Mouse (Mus musculus): ENCODE results near the gene Abr.

Abr gene

GRCm38 (mm10) chr11:76622152-76622565 lies at the start of gene Abr:
Abr (minus strand) TSS chr11:76622314.
- DNase-seq (ENCODE audit: low read depth, low spot score): no peak

- no peak for DNase-seq (ENCODE audit: low read depth, low spot score)
These were observed 45.7 kb upstream of the Abr start for GRCm38 (mm10) chr11:76667807-76668206.

- DNase-seq (ENCODE audit: low read depth, low spot score): no peak
These were observed 44.0 kb upstream of the Abr start for GRCm38 (mm10) chr11:76666002-76666649.

GRCm38 (mm10) chr11:76661790-76662468 lies 39.8 kb upstream of the Abr start:
- no peak for DNase-seq (ENCODE audit: low read depth, low spot score)

- DNase-seq (ENCODE audit: low read depth, low spot score): no peak
These were observed 37.2 kb upstream of the Abr start for GRCm38 (mm10) chr11:76659138-76659930.

GRCm38 (mm10) chr11:76657450-76657970 lies 35.4 kb upstream of the Abr start:
- no peak for DNase-seq (ENCODE audit: low read depth, low spot score)

- peak; percentile 26 for DNase-seq (ENCODE audit: low read depth, low spot score)
These were observed 33.0 kb upstream of the Abr start for GRCm38 (mm10) chr11:76655106-76655505.

- DNase-seq (ENCODE audit: low read depth, low spot score): no peak
These were observed 30.8 kb upstream of the Abr start for GRCm38 (mm10) chr11:76652838-76653334.

- no peak for DNase-seq (ENCODE audit: low read depth, low spot score)
These were observed 28.9 kb upstream of the Abr start for GRCm38 (mm10) chr11:76650862-76651560.

GRCm38 (mm10) chr11:76647500-76647899 lies 25.4 kb upstream of the Abr start:
- peak; percentile 78 for DNase-seq (ENCODE audit: low read depth, low spot score)

GRCm38 (mm10) chr11:76647062-76647461 lies 24.9 kb upstream of the Abr start:
- no peak for DNase-seq (ENCODE audit: low read depth, low spot score)

GRCm38 (mm10) chr11:76645955-76646354 lies 23.8 kb upstream of the Abr start:
- DNase-seq (ENCODE audit: low read depth, low spot score): peak; percentile 80

- DNase-seq (ENCODE audit: low read depth, low spot score): no peak
These were observed 22.9 kb upstream of the Abr start for GRCm38 (mm10) chr11:76645036-76645435.

GRCm38 (mm10) chr11:76644257-76644656 lies 22.1 kb upstream of the Abr start:
- DNase-seq (ENCODE audit: low read depth, low spot score): no peak

GRCm38 (mm10) chr11:76640231-76640630 lies 18.1 kb upstream of the Abr start:
- DNase-seq (ENCODE audit: low read depth, low spot score): no peak

- DNase-seq (ENCODE audit: low read depth, low spot score): no peak
These were observed 17.3 kb upstream of the Abr start for GRCm38 (mm10) chr11:76639269-76639985.

- DNase-seq (ENCODE audit: low read depth, low spot score): no peak
These were observed 8.4 kb upstream of the Abr start for GRCm38 (mm10) chr11:76630487-76630886.

GRCm38 (mm10) chr11:76630023-76630422 lies 7.9 kb upstream of the Abr start:
- no peak for DNase-seq (ENCODE audit: low read depth, low spot score)

- DNase-seq (ENCODE audit: low read depth, low spot score): no peak
These were observed 6.5 kb upstream of the Abr start for GRCm38 (mm10) chr11:76628613-76629012.

- no peak for DNase-seq (ENCODE audit: low read depth, low spot score)
These were observed 2.8 kb upstream of the Abr start for GRCm38 (mm10) chr11:76624881-76625280.

- DNase-seq (ENCODE audit: low read depth, low spot score): no peak
These were observed 2.0 kb upstream of the Abr start for GRCm38 (mm10) chr11:76624071-76624470.

Data from CD4-positive helper T cell, adult 2 months (primary cell).